ENCODE assay signal across 9 mouse cellular contexts in genomic region chr14:41263853-41264755, GRCm38 (mm10). TPM values are rescaled to one million over a fixed set of nuclear protein-coding genes. Genes with fewer than 3 reads are reported as not detected.
DNase-seq lines count a peak whose midpoint lies in the region; ATAC-seq and TF ChIP-seq lines count a peak whose summit lies in the region.
"Not testable (repeated sequence)": the region's sequence is repeated elsewhere in the genome, so short reads cannot be mapped to it uniquely, and the experiment has no call there.
"Had no signal": no experiment of that assay in that cellular context is flagged by ENCODE, and none has a peak within 500 bp of the region (broad histone marks: within the 10 kb centered on the region; RNA-seq: fewer than 3 reads in every experiment).

No protein-coding gene starts in this region.

- not testable (repeated sequence) for H3K9ac ChIP-seq in forebrain, embryonic 15.5 days (replicated peaks); heart, embryonic 15.5 days; kidney, postnatal 0 days (ENCODE audit: low read depth, low read length); midbrain, embryonic 12.5 days (replicated peaks)

- not testable (repeated sequence) for H3K9me3 ChIP-seq in forebrain, embryonic 15.5 days; heart, embryonic 15.5 days (replicated peaks); kidney, postnatal 0 days (replicated peaks; ENCODE audit: low read length); midbrain, embryonic 12.5 days

- not testable (repeated sequence) for TF ChIP-seq CTCF in kidney, postnatal 0 days (IDR thresholded peaks at IDR 0.05; ENCODE audit: low read depth)

- peak; percentile 21 to 28 for DNase-seq in cerebellum, postnatal 10 days
- DNase-seq in kidney, postnatal 0 days (ENCODE audit: low spot score): not testable (repeated sequence)
- DNase-seq in left cerebral cortex, postnatal 25 days (ENCODE audit: low spot score in 2 of 2): peak; percentile 52 to 55
- DNase-seq in right cerebral cortex, postnatal 14 days: peak; percentile 31

- H3K27me3 ChIP-seq in forebrain, embryonic 15.5 days; heart, embryonic 15.5 days; kidney, postnatal 0 days (ENCODE audit: insufficient read depth, low read length); midbrain, embryonic 12.5 days: not testable (repeated sequence)

- peak overlapping the region; percentile 30 for H3K4me3 ChIP-seq in forebrain, embryonic 15.5 days
- H3K4me3 ChIP-seq in heart, embryonic 15.5 days: 0 out of 2 replicates have a peak overlapping the region, but pooled peaks have one; percentile 26
- H3K4me3 ChIP-seq in kidney, postnatal 0 days (replicated peaks; ENCODE audit: low read depth, low read length): not testable (repeated sequence)
- H3K4me3 ChIP-seq in midbrain, embryonic 12.5 days: peak overlapping the region; percentile 31

- H3K4me2 ChIP-seq in forebrain, embryonic 15.5 days (replicated peaks): peak overlapping the region; percentile 44
- H3K4me2 ChIP-seq in heart, embryonic 15.5 days: peak overlapping the region; percentile 60
- H3K4me2 ChIP-seq in kidney, postnatal 0 days (ENCODE audit: low read length): peak overlapping the region; percentile 40
- peak overlapping the region; percentile 43 for H3K4me2 ChIP-seq in midbrain, embryonic 12.5 days (replicated peaks)

- not testable (repeated sequence) for H3K36me3 ChIP-seq in forebrain, embryonic 15.5 days; heart, embryonic 15.5 days; kidney, postnatal 0 days (ENCODE audit: insufficient read depth, low read length); midbrain, embryonic 12.5 days

- not testable (repeated sequence) for H3K27ac ChIP-seq in forebrain, embryonic 15.5 days (replicated peaks); heart, embryonic 15.5 days; kidney, postnatal 0 days; midbrain, embryonic 12.5 days (replicated peaks)

- intact Hi-C loops in left cerebral cortex, postnatal 25 days (cut with DNase I): not testable (repeated sequence)

- peak; percentile 92 for ATAC-seq in forebrain, embryonic 15.5 days (replicated peaks)
- not testable (repeated sequence) for ATAC-seq in heart, embryonic 15.5 days (replicated peaks; ENCODE audit: insufficient number of reproducible peaks, insufficient read depth, low FRiP score, low read depth)
- peak; percentile 40; the same call in 1 of the 2 replicates for ATAC-seq in kidney, postnatal 0 days (replicated peaks; ENCODE audit: low FRiP score, low read depth)
- peak; percentile 83 for ATAC-seq in midbrain, embryonic 12.5 days (ENCODE audit: low FRiP score, low read depth)

- not testable (repeated sequence) for H3K4me1 ChIP-seq in forebrain, embryonic 15.5 days; heart, embryonic 15.5 days (replicated peaks); kidney, postnatal 0 days (replicated peaks; ENCODE audit: insufficient read depth, low read length); midbrain, embryonic 12.5 days

- WGBS in forebrain, embryonic 15.5 days: 8% methylated on average over 27 of the region's 29 CpGs
- 4% methylated on average over 26 of the region's 29 CpGs for WGBS in heart, embryonic 15.5 days
- 4% methylated on average over 27 of the region's 29 CpGs for WGBS in kidney, postnatal 0 days
- 7% methylated on average over 23 of the region's 29 CpGs for WGBS in midbrain, embryonic 12.5 days

RNA-seq across cellular contexts. Expression of gene Gm2832, which starts 14.5 kb away (rescaled TPM):
- 0.19 TPM in 1 of 2 replicates, not detected in the other for polyA plus RNA-seq in forebrain, embryonic 15.5 days (2015; fragmentation: Nextera tagmentation; extraction: Ambion mirVana)
- polyA plus RNA-seq in heart, embryonic 15.5 days (2015; fragmentation: Nextera tagmentation; extraction: Ambion mirVana): not detected in 2 replicates
- polyA plus RNA-seq in kidney, postnatal 0 days (2015; fragmentation: Nextera tagmentation; extraction: Ambion mirVana): not detected in 2 replicates
- total RNA-seq in left cerebral cortex, postnatal 25 days (2021): under 1 TPM; 0.23 to 0.73 TPM
- polyA plus RNA-seq in midbrain, embryonic 12.5 days (2016; fragmentation: Nextera tagmentation; extraction: Ambion mirVana): not detected in 2 replicates
- total RNA-seq: hematopoietic stem cell, adult 5-6 weeks had no signal
- polyA plus RNA-seq: liver, postnatal 0 days had no signal
